Mouse (Mus musculus) liver (tissue): Measurements from ENCODE around the gene Ndufc1.
"Not testable (repeated sequence)": the region's sequence is repeated elsewhere in the genome, so short reads cannot be mapped to it uniquely, and the experiment has no call there.

ENCODE experiments used
- DNase-seq: peaks from one replicate; pipeline ENCODE4 v3.0.0-alpha.2; 2020; ENCODE audit warnings: mixed read lengths

Ndufc1 gene

DNA sequence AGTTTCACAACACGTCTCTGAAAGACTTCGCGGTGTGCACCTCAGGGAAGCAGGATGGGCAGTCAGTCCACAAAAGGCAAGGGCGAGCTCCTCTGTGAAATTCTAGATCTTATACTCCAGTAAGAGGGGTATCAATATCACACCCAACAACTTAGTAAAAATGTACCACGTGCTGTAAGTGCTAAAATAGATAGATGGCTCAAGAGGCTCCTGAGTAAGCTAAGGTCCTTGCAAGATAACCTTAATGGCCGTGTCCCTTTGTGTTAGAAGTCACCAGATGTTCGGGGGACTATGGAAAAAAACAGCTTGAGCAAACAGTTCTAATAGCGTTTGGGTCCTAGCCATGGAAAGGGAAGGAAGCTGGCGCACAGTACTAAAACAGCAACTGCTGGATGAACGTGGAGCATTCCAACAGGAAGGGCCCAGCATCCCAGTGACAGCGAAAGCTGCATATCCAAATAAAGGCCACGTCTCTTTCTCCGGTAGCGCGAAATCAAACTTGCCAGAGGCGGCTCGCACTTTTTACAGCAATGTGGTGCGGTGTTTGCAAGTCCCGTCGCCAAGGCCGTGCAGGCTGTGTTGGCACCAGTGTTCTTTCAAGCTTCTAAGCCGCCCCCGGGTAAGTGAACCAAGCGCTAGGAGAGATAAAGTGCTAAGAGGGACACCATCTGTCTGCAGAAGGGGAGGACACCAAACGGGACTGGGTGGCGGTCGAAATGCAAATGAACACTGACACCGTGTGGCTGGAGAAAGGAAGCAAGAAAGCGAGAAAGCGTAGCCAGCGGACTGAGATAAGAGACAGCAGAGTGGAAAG lies 43.9 kb downstream of the Ndufc1 start:
- peak; percentile 87 for DNase-seq

DNA sequence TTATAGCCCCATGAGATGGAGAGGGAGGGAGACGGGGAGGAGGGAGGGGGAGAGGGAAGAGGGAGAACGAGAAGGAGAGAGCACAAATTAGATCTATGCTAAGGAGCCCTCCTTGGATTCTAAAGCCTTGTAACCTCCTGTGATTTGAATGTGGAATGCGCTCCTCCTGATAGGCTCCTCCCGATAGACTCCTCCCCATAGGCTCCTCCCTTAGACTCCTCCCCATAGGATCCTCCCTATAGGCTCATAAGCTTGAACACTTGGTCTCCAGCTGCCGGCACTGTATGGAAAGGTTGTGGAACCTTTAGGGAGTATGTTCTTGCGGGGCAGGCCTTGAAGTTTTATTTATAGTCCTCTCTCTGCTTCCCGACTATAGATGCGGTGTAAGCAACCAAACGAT lies 47.7 kb downstream of the Ndufc1 start:
- DNase-seq: peak; percentile 51

DNA sequence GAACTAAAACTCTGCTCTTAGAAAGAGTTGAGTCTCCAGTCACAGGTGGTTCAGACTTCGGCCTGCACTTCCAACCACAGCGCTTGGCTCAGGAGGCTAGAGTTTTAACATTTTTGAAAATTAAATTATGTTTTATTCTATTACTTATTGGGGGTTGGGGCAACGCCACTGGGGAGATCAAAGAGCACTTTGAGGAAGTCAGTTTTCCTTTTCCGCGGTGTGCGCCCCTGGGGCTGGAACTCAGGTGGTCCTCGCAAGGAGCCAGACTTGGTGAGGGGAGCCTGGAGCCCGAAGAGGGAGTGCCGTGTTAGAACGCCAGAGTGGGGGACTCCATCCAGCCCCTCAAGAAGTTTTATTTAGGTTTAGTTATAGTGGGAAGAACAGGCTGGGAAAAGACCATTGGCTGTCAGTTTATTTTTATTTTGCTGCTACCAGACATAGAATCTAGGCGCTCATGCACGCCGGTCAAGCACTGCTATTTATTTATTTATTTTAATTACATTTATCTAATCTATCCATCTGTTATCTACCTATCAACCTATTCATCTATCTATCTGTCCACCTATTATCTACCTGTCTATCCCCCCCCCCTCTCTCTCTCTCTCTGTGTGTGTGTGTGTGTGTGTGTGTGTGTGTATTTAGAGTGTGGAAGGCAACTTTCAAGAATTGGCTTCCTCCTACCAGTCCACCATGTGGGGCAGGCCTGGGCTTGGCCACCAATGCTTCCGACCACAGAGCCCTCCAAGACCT lies 49.1 kb downstream of the Ndufc1 start:
- no peak for DNase-seq

DNA sequence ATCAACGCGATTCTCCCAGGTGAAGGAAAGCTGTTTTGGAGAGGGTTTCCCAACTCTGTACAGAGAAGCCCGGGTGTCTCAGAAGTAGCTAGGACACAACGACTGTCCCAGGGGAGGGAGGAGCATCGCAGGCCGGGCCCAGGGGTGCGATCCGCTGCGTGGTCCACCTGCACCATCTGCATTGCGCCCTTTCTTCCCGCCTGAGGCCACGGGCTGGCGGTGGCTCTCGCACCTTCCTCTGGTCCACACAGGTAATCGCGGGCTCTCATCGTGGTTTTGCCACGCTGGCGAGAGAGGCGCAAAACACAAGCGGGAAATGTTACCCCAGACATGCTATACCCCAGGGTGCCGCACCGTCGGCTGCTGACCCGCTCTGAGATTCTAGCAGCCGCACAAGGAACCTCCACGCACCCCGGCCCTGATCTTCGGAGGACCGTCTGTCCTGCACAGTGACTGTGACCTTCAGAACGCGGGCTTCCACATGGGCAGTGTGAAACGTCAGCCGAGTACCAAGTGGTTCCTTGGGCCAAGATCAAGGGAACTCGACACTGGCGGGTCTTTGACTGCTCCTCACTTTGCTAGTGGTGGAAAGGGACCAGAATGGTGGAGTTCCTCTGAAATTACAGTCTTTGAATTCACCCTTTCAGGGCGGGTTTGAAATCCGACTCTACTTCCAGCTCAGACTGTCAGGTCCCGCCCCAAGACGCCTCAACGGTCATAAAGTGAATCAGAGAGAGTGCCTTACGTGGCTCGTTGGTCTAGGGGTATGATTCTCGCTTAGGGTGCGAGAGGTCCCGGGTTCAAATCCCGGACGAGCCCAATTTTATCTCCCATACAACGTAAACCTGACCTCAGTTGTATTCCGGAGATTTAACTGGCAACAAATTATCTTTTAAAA lies 49.9 kb downstream of the Ndufc1 start:
- DNase-seq: peak; percentile 90

DNA sequence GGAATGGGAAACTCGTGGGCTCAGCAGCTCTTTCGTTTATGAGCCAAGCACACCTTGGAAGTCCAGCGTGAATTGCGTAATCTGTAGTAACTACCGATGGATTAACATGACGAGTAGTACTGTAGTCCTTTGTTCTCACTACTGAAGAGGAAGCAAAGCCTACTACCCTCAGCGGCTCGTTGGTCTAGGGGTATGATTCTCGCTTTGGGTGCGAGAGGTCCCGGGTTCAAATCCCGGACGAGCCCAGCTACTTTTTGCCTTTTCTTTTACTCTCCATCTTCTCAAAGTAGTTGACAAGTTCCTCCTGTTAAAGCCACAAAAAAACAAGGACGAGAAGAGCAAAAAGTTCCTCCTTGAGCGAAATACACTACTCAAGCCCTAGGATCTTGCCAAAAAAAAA lies 50.6 kb downstream of the Ndufc1 start:
- DNase-seq: peak; percentile 89

GRCm38 (mm10) chr3:51357624-51358023 lies 51.2 kb downstream of the Ndufc1 start:
- peak; percentile 60 for DNase-seq

GRCm38 (mm10) chr3:51357078-51357477 lies 51.7 kb downstream of the Ndufc1 start:
- no peak for DNase-seq

- DNase-seq: not testable (repeated sequence)
Observed at GRCm38 (mm10) chr3:51354956-51355355, 53.8 kb downstream of the Ndufc1 start.
